Mouse (Mus musculus) heart, adult 9 months (tissue): ENCODE data around the gene Usp15.
A peak's percentile ranks its signal among the peaks of the same experiment; 100 is the strongest.

ENCODE experiments used
- DNase-seq, 2 experiments: peaks; one replicate each; pipeline ENCODE4 v3.0.0; 2022; ENCODE audit warnings: low spot score in 2 of 2

Gene Usp15

DNA sequence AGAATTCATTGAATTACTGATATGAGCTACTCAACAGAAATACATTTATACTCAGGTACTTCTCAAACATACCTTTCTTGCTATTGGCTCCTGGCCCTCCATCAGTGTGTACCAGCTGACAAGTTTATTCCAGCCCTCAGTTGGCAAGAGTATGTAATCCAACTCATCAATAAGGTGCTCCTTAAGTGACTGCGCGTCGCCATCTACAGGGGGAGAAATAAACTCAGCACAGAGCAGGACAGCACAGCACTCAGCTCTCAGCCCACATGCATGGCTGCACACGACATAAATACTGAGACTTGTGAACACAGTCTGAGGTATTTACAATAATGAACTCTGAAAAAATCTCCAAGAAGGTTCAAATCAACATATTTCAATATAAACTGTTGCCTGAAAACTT, 21.0 kb downstream of the Usp15 start:
- DNase-seq, result no peak

- no peak for DNase-seq
Observed at GRCm38 (mm10) chr10:123170898-123171297, 25.9 kb downstream of the Usp15 start.

- no peak for DNase-seq
Observed at GRCm38 (mm10) chr10:123165542-123165941, 31.3 kb downstream of the Usp15 start.

- DNase-seq, result no peak
Observed at GRCm38 (mm10) chr10:123160508-123160907, 36.3 kb downstream of the Usp15 start.

DNA sequence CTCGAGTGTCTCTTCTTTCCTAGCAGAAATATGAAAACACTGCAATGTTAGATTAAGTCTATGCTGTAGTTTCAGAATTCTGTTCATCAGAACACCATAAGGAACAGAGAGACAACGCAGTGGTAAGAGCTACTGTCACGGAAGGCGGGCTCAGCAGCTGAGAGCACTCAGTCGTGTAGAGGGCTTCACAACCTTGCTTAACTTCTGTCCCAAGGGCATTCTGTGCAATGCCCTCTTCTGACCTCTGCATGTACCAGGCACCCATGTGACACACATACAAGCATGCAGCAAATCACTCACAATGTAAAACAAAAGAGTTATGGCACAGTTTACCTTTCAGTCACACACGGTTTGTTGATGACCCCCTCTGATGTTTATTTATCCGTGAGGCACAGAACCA, 37.5 kb downstream of the Usp15 start:
- no peak for DNase-seq

GRCm38 (mm10) chr10:123156392-123156791, 40.4 kb downstream of the Usp15 start:
- DNase-seq, result no peak

GRCm38 (mm10) chr10:123155764-123156163, 41.0 kb downstream of the Usp15 start:
- DNase-seq, result no peak

DNA sequence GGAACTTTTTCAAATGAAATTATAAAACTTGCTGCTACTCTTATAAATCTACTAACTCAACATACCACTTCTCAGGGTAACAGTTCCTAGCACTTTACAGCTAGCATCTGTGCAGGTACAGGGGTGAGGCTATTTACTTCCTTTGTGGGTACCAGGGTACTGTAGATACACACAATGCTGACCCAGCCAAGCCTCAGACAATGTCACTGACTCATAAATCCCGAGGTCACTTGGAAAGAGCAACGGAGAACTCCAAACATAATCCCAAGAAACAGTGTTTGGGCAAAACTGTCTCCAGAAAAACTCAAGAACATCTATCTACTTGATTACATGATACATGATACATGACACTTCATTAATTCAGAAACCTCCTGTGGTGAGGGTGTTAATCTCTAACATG, 43.5 kb downstream of the Usp15 start:
- DNase-seq, result no peak

DNA sequence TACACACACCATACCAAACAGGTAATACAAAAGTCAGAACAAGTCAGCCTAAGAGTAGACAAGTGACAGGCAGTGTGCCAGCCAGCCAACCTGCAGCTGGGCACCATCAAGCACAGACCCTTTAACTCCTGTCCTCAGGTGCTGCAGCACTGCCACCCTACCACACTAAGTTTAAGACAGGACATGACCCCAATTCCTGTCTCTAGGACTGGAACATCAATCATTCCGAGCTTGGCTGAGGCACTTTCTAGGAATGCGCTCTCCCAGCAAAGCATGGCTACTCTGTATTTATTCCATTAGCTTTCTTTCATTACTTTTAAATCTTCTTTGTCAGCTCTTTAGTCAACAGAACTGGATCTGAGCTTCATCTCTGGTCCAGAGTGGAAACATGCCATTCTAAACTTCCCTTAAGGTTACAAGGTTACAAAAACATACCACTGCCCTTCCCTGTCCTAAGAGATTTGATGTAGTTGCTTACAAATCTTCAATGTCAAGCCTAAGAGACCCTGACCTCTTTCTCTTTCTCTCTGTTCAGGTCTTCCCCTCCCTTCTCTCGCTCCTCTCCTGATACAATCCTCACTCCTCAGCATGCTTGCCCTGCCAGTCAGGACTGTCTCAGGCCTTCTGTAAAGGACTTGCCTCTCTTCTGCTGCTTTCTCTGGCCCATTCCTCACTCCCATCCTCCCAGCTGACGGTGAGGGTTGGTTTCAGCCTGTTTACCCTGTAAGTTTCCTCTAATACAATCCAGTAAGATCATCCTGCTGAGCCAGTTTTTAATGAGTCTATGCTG, 48.6 kb downstream of the Usp15 start:
- DNase-seq, result no peak

DNA sequence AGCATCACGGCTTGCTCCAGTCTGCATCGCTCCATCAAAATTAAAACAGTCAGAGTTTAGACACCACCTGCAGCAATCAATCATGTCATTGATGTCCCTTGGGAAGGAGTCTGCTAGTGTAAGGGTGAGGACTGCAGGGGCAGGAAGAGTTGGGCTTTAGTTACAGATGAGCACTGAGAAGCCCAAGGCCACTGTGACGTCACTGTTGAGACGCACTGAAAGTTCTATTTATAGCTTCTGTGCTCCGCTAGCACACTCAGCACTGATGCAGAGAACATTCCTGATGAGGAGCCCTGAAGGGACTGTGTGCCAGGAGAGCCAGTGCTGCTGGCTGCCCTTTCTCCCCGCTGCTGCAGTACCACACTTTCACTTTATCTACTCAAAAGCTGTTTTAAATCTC, 49.6 kb downstream of the Usp15 start:
- DNase-seq, result peak; percentile 41 to 51

GRCm38 (mm10) chr10:123146349-123146748, 50.4 kb downstream of the Usp15 start:
- no peak for DNase-seq

- no peak for DNase-seq
Observed at GRCm38 (mm10) chr10:123144256-123144655, 52.5 kb downstream of the Usp15 start.

- no peak for DNase-seq
Observed at GRCm38 (mm10) chr10:123142395-123143050, 54.3 kb downstream of the Usp15 start.

- no peak for DNase-seq
Observed at GRCm38 (mm10) chr10:123135818-123136217, 61.0 kb downstream of the Usp15 start.

DNA sequence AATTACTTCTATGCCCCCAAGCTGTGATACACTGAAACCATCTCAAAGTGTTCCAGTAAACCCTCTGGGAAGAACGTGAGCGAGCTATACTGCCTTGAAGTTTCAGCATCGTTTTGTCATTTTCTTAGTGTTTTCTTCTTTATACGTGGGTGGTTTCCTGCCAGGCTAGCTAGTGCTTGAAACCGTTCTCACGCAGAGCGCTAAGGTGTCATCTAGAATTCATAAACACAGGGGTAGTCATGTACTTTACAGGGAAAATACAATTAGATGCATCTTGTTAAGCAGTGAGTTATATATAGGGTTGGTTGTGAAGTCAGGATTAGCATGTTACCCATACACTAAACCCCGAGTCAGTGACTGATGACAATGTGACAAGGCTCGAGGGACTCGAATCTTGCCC, 65.3 kb downstream of the Usp15 start:
- no peak for DNase-seq

GRCm38 (mm10) chr10:123120666-123121392, 76.0 kb downstream of the Usp15 start:
- no peak for DNase-seq

- no peak for DNase-seq
Observed at GRCm38 (mm10) chr10:123116861-123117260, 79.9 kb downstream of the Usp15 start.

DNA sequence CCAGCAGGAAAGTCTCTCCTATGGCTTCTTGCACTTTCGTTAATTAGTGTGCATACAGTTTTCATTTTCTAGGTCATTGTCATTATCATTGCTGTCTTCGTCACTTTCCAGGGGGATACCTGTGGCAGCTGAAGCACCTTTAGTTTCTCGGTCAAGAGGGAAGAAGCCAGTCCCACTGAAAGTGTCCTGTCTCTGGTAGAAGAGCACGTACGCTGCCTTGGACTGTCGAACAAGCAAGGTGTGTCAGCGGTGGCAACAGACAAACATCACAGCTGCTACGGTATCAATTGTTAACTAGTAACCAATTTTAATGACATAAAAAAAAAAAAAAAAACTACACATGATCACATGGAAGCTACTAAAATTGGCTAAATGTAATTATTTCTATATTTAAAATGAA, 83.3 kb downstream of the Usp15 start:
- DNase-seq, result no peak

- DNase-seq, result no peak
Observed at GRCm38 (mm10) chr10:123112787-123113168, 84.0 kb downstream of the Usp15 start.

DNA sequence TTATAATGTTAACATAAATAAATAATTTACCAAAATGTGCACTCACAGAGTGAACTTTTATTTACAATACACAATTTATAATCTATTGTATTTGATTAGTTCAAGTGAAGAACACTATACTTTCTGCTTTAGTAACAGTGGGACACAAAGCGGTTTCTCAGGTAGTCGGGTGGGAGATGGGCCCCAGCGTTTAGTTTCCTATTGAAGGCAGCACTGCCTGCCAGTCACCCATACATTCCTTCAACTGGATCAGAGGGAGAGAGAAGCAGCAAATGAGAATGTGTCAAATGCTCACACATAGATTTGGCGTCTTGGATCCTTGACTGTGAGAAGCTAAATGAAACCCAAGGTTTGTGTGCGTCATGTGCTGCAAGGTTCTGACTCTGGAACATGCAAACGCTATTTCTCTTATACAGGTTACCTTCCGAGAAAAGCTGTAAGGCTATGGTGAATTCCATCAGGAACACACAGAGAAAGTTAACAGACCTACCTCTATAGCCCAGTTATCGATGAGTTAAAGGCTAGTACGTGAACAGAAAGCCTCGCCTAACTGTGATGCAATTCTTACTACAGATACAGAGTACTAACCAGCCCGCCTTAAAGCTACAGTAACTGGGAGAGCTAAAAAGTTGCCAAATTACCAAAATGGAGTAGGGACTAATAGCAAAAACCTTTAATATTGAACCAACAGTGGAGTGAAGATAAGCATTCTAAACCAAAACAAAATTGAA, 84.6 kb downstream of the Usp15 start:
- DNase-seq, result no peak

- no peak for DNase-seq
Observed at GRCm38 (mm10) chr10:123110548-123110947, 86.2 kb downstream of the Usp15 start.

GRCm38 (mm10) chr10:123108527-123108926, 88.3 kb downstream of the Usp15 start:
- DNase-seq, result no peak
